Mouse (Mus musculus): ENCODE data around the gene Copz1. TPM values are rescaled to one million over a fixed set of nuclear protein-coding genes. Genes with fewer than 3 reads are reported as not detected.

Copz1 gene
- polyA plus RNA-seq, 1 experiment, result 86.2 TPM

- H3K4me3 ChIP-seq (replicated peaks; ENCODE audit: extremely low read depth, low read depth, low read length), result peak overlapping the region; percentile 78
- WGBS, result 1% methylated on average over 70 of the region's 71 CpGs
- TF ChIP-seq POLR2A (IDR thresholded peaks at IDR 0.05; ENCODE audit: borderline replicate concordance, extremely low read depth, low read depth, low read length) (peak; percentile 72; the same call in 1 of the 2 replicates), CTCF (IDR thresholded peaks at IDR 0.05; ENCODE audit: insufficient read depth, low read length) (no peak)
- peak; percentile 91 for DNase-seq
- peaks cover 13% of the 10 kb centered on the region for H3K4me1 ChIP-seq (ENCODE audit: control insufficient read depth, insufficient read depth, low read length)
Observed at GRCm38 (mm10) chr15:103305070-103305678, 32.7 kb downstream of the Copz1 start.

GRCm38 (mm10) chr15:103305792-103306645 lies 33.5 kb downstream of the Copz1 start:
- WGBS, result 34% methylated on average over 8 of the region's 8 CpGs
- no peak for DNase-seq
- peaks cover 13% of the 10 kb centered on the region for H3K4me1 ChIP-seq (ENCODE audit: control insufficient read depth, insufficient read depth, low read length)

DNA sequence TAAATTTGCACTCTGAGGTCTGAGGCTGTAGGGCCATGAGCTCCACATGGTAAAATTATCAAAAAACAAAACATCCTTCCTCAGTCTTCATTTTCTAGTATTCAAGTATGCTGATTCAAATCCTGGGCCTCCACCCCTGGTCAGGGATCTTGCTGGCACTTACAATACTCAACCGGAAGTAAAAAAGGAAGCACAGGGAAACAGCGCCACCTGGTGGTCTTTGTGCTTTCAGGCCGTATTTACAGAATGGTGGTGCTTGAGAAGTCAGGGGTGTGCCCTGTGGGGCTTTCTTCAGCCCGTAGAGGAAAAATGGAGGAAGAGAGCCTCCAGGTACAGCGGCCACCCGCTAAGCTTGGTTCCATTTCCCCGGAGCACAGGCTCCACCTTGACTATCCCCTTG lies 34.6 kb downstream of the Copz1 start:
- TF ChIP-seq POLR2A (IDR thresholded peaks at IDR 0.05; ENCODE audit: borderline replicate concordance, extremely low read depth, low read depth, low read length) (no peak), CTCF (IDR thresholded peaks at IDR 0.05; ENCODE audit: insufficient read depth, low read length) (peak; percentile 81)
- Histone ChIP-seq H3K4me3 (replicated peaks; ENCODE audit: extremely low read depth, low read depth, low read length) (no peak overlapping the region), H3K4me1 (ENCODE audit: control insufficient read depth, insufficient read depth, low read length) (peaks cover 13% of the 10 kb centered on the region)
- peak; percentile 92 for DNase-seq
- WGBS, result 1% methylated on average over 7 of the region's 7 CpGs

More at GRCm38 (mm10) chr15:103305792-103306645, 33.5 kb downstream of the Copz1 start:
- TF ChIP-seq CTCF (IDR thresholded peaks at IDR 0.05; ENCODE audit: insufficient read depth, low read length) (no peak), POLR2A (IDR thresholded peaks at IDR 0.05; ENCODE audit: borderline replicate concordance, extremely low read depth, low read depth, low read length) (no peak)
- H3K4me3 ChIP-seq (replicated peaks; ENCODE audit: extremely low read depth, low read depth, low read length), result peak overlapping the region; percentile 78

- H3K4me3 ChIP-seq (replicated peaks; ENCODE audit: extremely low read depth, low read depth, low read length), result no peak overlapping the region
- 36% methylated on average over 28 of the region's 28 CpGs for WGBS
- peak; percentile 43 for DNase-seq
- peaks cover 13% of the 10 kb centered on the region for H3K4me1 ChIP-seq (ENCODE audit: control insufficient read depth, insufficient read depth, low read length)
- no peak for TF ChIP-seq POLR2A (IDR thresholded peaks at IDR 0.05; ENCODE audit: borderline replicate concordance, extremely low read depth, low read depth, low read length)
- peak; percentile 38; the same call in 1 of the 2 replicates for TF ChIP-seq CTCF (IDR thresholded peaks at IDR 0.05; ENCODE audit: insufficient read depth, low read length)
Observed at GRCm38 (mm10) chr15:103308056-103308875, 35.8 kb downstream of the Copz1 start.

- DNase-seq, result no peak
- H3K4me1 ChIP-seq (ENCODE audit: control insufficient read depth, insufficient read depth, low read length), result peaks cover 15% of the 10 kb centered on the region
- WGBS, result 70% methylated on average over 26 of the region's 26 CpGs
Observed at GRCm38 (mm10) chr15:103308876-103309580, 36.5 kb downstream of the Copz1 start.

DNA sequence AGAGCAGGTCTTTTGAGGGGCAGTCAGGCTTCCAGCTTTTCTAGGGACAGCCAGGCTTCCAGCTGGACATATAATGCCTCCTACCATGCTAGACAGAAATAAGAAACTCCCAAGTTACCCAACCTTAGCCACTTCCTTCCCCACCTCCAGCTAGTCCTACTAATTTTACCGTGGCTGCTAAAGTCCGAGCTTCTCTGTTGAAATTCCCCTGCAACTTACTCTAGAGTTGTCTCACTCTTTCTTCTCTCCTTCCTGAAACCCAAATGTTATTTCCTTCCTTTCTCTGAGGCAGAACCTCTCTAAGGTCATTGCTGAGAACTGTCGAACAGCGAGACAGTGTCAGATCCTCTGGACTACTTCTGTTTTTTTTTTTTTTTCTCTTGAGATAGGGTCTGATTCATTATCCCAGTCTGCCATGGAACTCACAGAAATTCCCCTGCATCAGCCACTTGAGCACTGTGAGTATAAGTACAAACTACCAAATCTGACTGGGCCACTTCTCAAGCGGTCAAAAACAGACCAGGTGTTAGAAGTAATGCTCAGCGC lies 37.9 kb downstream of the Copz1 start, which contains the start of gene Gpr84:
Gene Gpr84, minus strand, starts transcription at position 248 of the 546 bp plus-strand sequence.
- TF ChIP-seq POLR2A (IDR thresholded peaks at IDR 0.05; ENCODE audit: borderline replicate concordance, extremely low read depth, low read depth, low read length) (no peak), CTCF (IDR thresholded peaks at IDR 0.05; ENCODE audit: insufficient read depth, low read length) (no peak)
- DNase-seq, result no peak
- WGBS, result 29% methylated on average over 6 of the region's 6 CpGs
- Histone ChIP-seq H3K4me3 (replicated peaks; ENCODE audit: extremely low read depth, low read depth, low read length) (no peak within 1 kb of the TSS), H3K4me1 (ENCODE audit: control insufficient read depth, insufficient read depth, low read length) (peaks cover 11% of the 10 kb centered on the region)

More at GRCm38 (mm10) chr15:103308876-103309580, 36.5 kb downstream of the Copz1 start:
- no peak for TF ChIP-seq CTCF (IDR thresholded peaks at IDR 0.05; ENCODE audit: insufficient read depth, low read length)
- TF ChIP-seq POLR2A (IDR thresholded peaks at IDR 0.05; ENCODE audit: borderline replicate concordance, extremely low read depth, low read depth, low read length), result no peak
- no peak overlapping the region for H3K4me3 ChIP-seq (replicated peaks; ENCODE audit: extremely low read depth, low read depth, low read length)

DNA sequence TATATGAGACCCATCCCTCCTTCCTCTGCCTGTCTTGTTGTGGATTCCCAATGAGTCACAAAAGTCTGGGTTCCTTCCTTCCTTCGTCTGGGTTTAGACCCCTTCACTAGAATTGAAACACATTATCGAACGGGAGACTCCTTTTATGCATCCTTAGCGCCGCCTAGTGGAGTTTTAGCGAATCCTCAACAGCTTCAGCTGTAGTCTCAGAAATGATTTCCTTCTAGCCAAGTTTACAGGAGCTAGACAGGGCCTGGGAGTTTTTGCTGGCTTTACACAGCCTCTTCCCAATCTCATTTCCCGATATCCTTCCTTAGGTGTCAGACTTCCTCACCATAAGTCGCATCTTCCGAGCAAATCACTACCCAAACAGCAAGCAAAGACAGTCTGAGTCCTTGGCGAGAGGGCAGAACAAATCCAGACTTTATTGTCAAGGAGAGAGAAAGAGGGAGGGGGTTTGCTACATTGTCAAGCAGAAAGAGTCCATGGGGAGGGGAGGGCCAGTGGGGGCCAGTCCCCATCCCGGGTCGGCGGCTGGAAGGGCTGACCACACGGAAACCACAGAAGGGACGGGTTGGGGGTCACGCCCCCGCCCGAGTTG lies 41.1 kb downstream of the Copz1 start:
- TF ChIP-seq CTCF (IDR thresholded peaks at IDR 0.05; ENCODE audit: insufficient read depth, low read length), result peak; percentile 26; the same call in 1 of the 2 replicates
- TF ChIP-seq POLR2A (IDR thresholded peaks at IDR 0.05; ENCODE audit: borderline replicate concordance, extremely low read depth, low read depth, low read length), result no peak
- Histone ChIP-seq H3K4me3 (replicated peaks; ENCODE audit: extremely low read depth, low read depth, low read length) (no peak overlapping the region), H3K4me1 (ENCODE audit: control insufficient read depth, insufficient read depth, low read length) (peaks cover 3% of the 10 kb centered on the region; the same call in 1 of the 2 replicates)
- 21% methylated on average over 18 of the region's 18 CpGs for WGBS
- DNase-seq, result peak; percentile 39

DNA sequence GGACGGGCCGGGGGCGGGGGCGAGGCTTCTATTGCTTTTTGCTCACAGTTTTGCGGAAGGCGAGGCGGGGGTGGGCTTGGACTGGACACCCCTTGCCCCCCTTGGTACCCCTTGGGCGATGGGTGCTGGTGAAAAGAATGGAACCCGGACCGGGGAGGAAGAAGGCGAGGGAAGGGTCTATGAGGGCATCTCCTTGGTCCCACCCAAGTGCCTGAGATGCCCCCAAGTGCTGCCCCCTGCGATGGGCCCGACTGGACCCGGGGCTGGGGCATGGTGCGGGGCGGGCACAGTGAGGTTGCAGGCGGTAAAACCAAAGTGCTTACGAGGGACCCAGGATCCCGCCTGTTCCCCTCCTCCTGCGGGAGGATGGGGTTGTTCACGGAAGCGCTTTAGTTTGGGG lies 41.7 kb downstream of the Copz1 start:
- WGBS, result 52% methylated on average over 22 of the region's 22 CpGs
- Histone ChIP-seq H3K4me1 (ENCODE audit: control insufficient read depth, insufficient read depth, low read length) (peaks cover 3% of the 10 kb centered on the region; the same call in 1 of the 2 replicates), H3K4me3 (replicated peaks; ENCODE audit: extremely low read depth, low read depth, low read length) (no peak overlapping the region)
- DNase-seq, result no peak
- TF ChIP-seq CTCF (IDR thresholded peaks at IDR 0.05; ENCODE audit: insufficient read depth, low read length) (no peak), POLR2A (IDR thresholded peaks at IDR 0.05; ENCODE audit: borderline replicate concordance, extremely low read depth, low read depth, low read length) (no peak)
